Mouse (Mus musculus) kidney, postnatal 0 days (tissue): ENCODE measurements around the gene Padi2. TPM values are rescaled to one million over a fixed set of nuclear protein-coding genes. Genes with fewer than 3 reads are reported as not detected.

Experiments used
- ATAC-seq: fragments of 200-750 bp; cut with Nextera tagmentation; replicated peaks from 2 replicates; pipeline ENCODE4 v1.8.0; 2017; ENCODE audit warnings: low read depth, moderate number of reproducible peaks, moderate TSS enrichment, moderate library complexity; ENCODE audit not compliant: low FRiP score
- DNase-seq: peaks from one replicate; pipeline ENCODE4 v3.0.0-alpha.2; 2016; ENCODE audit warnings: low spot score
- H3K27ac ChIP-seq: fragments of 300-500 bp; sonication (generic); 2 replicates; pipeline ENCODE4 v1.5.1; 2014; ENCODE audit warnings: mild to moderate bottlenecking
- H3K27me3 ChIP-seq: fragments of 300-500 bp; sonication (generic); 2 replicates; pipeline ENCODE4 v1.6.1; 2014; ENCODE audit warnings: low read length, mixed read lengths; ENCODE audit not compliant: insufficient read depth
- H3K36me3 ChIP-seq: fragments of 300-500 bp; sonication (generic); 2 replicates; pipeline ENCODE4 v1.6.1; 2014; ENCODE audit warnings: low read length, mixed read lengths; ENCODE audit not compliant: insufficient read depth
- H3K4me1 ChIP-seq: fragments of 300-500 bp; sonication (generic); replicated peaks from 2 replicates; pipeline ENCODE4 v1.6.1; 2014; ENCODE audit warnings: antibody characterized with exemption, low read length, mixed read lengths; ENCODE audit not compliant: insufficient read depth
- H3K4me2 ChIP-seq: fragments of 300-500 bp; sonication (generic); 2 replicates; pipeline ENCODE4 v1.6.1; 2014; ENCODE audit warnings: mild to moderate bottlenecking, low read length, moderate library complexity, mixed read lengths
- H3K4me3 ChIP-seq: fragments of 300-500 bp; sonication (generic); replicated peaks from 2 replicates; pipeline ENCODE4 v1.5.1; 2014; ENCODE audit warnings: low read depth, low read length
- H3K9ac ChIP-seq: fragments of 300-500 bp; sonication (generic); 2 replicates; pipeline ENCODE4 v1.6.1; 2014; ENCODE audit warnings: low read depth, low read length
- H3K9me3 ChIP-seq: fragments of 300-500 bp; sonication (generic); replicated peaks from 2 replicates; pipeline ENCODE4 v1.6.1; 2016; ENCODE audit warnings: low read length, inconsistent platforms, mixed read lengths
- CTCF ChIP-seq: IDR thresholded peaks from 2 replicates; pipeline ENCODE4 v1.5.1; 2016; ENCODE audit warnings: antibody characterized with exemption, low read depth, mild to moderate bottlenecking, moderate library complexity
- WGBS: fragments of 180-500 bp; shearing (Covaris S2); extraction: QIAGEN DNeasy Blood & Tissue Kit; methylation state at CpG from one replicate; pipeline ENCODE4 v1.1.7; 2014; 5-methylcytosine and 5-hydroxymethylcytosine counted together
- polyA plus RNA-seq: library from polyadenylated mRNA; unstranded; fragments of >200 nt; fragmentation: Nextera tagmentation; extraction: Ambion mirVana; gene quantifications from 2 replicates; pipeline ENCODE4 v1.2.1, GENCODE M21; 2015

The Padi2 gene
- polyA plus RNA-seq, 1 experiment from 2014 or later: 21.1 TPM

DNA sequence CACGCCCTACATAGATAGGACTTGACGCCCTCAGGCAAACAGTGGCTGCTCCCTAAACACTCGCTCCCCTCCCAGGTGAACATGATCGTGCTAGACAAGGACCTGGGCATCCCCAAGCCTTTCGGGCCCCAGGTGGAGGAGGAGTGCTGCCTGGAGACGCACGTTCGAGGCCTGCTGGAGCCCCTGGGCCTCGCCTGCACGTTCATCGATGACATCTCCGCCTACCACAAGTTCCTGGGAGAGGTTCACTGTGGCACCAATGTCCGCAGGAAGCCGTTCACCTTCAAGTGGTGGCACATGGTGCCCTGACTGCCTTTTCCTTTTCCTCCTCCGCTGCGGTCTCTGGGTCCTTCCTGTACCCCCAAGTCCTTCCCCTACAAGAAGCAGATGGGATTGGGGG is 43.5 kb downstream of the Padi2 start:
- Histone ChIP-seq H3K9ac (no peak overlapping the region), H3K4me2 (no peak overlapping the region), H3K27me3 (no peaks in the 10 kb centered on the region), H3K4me3 (no peak overlapping the region), H3K27ac (no peak overlapping the region), H3K4me1 (no peaks in the 10 kb centered on the region), H3K36me3 (no peaks in the 10 kb centered on the region), H3K9me3 (no peaks in the 10 kb centered on the region)
- TF ChIP-seq CTCF: no peak
- ATAC-seq (no peak), DNase-seq (no peak)
- 87% methylated on average over 16 of the region's 16 CpGs for WGBS

DNA sequence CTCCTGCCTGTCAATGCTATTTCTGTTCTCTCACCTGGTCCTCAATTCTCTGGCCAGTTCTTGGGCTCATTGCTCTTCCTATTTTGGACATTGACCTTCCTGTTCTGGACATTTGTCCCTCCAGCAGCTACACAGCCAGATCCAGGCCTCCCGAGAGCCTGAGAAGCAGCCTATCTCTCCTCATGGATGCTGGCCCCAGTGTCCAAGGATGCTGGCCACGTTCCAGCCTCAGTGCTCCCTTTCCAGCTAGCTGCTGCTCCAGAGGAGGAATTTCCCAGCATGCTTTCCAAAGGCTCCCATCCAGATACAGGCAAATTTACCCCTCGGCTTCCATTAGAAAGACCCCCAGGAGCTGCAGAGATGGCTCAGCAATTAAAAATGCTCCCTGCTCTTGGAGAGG is 44.4 kb downstream of the Padi2 start:
- Histone ChIP-seq H3K36me3 (no peaks in the 10 kb centered on the region), H3K4me3 (no peak overlapping the region), H3K27me3 (no peaks in the 10 kb centered on the region), H3K27ac (no peak overlapping the region), H3K4me1 (no peaks in the 10 kb centered on the region), H3K4me2 (no peak overlapping the region), H3K9me3 (no peaks in the 10 kb centered on the region), H3K9ac (no peak overlapping the region)
- WGBS: 66% methylated on average over 3 of the region's 3 CpGs
- DNase-seq (no peak), ATAC-seq (no peak)
- no peak for TF ChIP-seq CTCF

DNA sequence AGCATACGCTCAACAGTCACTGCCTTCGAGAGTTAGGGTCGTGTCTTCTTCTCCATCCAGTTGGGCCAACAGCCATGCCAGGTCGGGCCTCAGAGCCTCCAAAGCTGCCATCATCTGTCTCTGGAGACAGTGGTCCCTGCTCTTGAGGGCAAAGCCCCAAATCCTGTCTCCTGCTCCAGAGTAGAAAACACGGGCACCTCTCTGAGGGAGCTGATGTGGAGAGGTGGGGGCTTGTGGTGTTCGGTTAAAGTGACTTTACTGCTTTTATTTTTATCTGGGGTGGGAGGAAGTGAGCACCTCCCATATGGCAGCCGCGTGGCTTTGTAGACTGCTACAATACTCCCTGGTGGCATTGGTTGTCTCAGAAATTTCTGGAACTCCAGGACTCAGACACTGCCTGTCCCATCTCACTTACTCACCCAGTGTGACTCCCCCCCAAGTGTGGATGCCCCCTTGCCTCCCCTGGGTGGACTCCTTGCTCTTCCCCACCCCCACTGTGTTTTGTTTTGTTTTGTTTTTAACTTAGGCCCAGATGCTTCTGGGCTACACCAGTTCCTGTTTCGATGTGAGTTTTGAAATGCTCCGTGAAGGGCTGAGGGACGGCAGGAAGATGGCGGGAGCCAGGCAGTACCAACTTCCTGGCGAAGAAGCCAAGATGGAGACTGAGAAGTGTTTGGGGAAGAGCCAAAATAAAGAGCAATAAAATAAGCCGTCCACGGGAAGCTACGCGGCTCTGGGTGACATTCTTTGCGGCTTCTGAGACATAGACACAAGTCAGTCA is 45.9 kb downstream of the Padi2 start:
- Histone ChIP-seq H3K9ac (no peak overlapping the region), H3K4me2 (no peak overlapping the region), H3K27me3 (no peaks in the 10 kb centered on the region), H3K4me3 (no peak overlapping the region), H3K36me3 (no peaks in the 10 kb centered on the region), H3K9me3 (no peaks in the 10 kb centered on the region), H3K27ac (no peak overlapping the region), H3K4me1 (no peaks in the 10 kb centered on the region)
- DNase-seq (no peak), ATAC-seq (no peak)
- no peak for TF ChIP-seq CTCF
- WGBS: 78% methylated on average over 18 of the region's 18 CpGs

DNA sequence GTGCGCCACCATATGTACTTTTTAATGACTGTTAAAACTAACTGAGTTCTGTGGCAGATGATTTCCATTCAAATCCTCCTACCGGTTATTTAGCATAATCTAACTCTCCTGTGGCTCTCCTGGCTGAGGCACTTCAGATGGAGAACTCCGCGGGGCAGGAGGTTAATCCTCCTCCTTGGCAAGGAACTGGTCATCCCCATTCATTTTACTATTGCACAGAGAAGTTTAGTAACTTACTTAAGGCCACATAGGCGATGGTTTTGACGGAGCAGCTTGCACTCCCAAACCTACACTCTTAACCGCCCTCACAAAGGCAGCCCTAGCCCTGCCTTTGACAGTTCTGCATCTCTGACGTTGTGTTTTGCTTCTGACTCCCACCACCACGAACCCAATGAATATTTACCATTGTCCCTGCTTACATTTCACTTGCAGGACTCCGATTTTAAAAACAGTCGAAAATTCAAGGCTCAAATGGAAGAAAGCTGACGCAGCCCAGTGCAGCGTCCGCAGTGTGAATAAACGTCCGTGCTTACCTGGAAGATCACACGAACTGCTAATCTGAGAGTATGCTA is 51.1 kb downstream of the Padi2 start:
- H3K36me3 ChIP-seq: no peaks in the 10 kb centered on the region

DNA sequence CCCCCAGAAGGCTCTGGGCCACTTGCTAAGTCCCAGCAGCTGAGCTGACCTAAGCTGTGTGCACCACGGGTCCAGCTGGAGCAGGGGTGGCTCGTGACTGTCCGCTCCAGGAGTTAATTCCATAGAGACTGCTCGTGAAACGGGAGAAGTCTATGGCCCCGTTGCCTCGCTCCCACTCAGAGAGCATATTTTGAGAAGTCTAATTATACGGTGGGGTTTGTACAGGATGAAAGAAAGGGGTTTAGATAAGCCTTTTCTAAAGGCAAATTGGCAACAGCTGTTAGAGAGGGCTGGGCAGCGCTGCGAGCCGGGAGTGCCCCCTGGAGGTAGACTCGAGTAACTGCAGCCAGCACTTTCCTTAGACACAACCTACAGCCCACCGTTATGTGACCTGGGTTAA is 51.6 kb downstream of the Padi2 start:
- H3K27ac ChIP-seq: no peak overlapping the region
- peak overlapping the region; percentile 27 for H3K4me3 ChIP-seq
- no peaks in the 10 kb centered on the region for H3K27me3 ChIP-seq
- H3K9ac ChIP-seq: peak overlapping the region; percentile 33; the same call in 1 of the 2 replicates
- ATAC-seq: 0 out of 2 replicates have a peak, but pooled peaks have one; percentile 16
- DNase-seq: peak; percentile 90
- H3K36me3 ChIP-seq: no peaks in the 10 kb centered on the region
- TF ChIP-seq CTCF: peak; percentile 95
- H3K9me3 ChIP-seq: no peaks in the 10 kb centered on the region
- peaks cover 5% of the 10 kb centered on the region for H3K4me1 ChIP-seq
- peak overlapping the region; percentile 57 for H3K4me2 ChIP-seq
- WGBS: 0% methylated on average over 13 of the region's 13 CpGs

More for the DNA sequence above, 51.1 kb downstream of the Padi2 start:
- peaks cover 5% of the 10 kb centered on the region for H3K4me1 ChIP-seq
- WGBS: 14% methylated on average over 17 of the region's 17 CpGs
- TF ChIP-seq CTCF: no peak
- peak overlapping the region; percentile 33; the same call in 1 of the 2 replicates for H3K9ac ChIP-seq
- H3K27me3 ChIP-seq: no peaks in the 10 kb centered on the region
- H3K9me3 ChIP-seq: no peaks in the 10 kb centered on the region
- ATAC-seq (no peak), DNase-seq (no peak)
- peak overlapping the region; percentile 27 for H3K4me3 ChIP-seq
- H3K4me2 ChIP-seq: peak overlapping the region; percentile 57
- H3K27ac ChIP-seq: no peak overlapping the region

DNA sequence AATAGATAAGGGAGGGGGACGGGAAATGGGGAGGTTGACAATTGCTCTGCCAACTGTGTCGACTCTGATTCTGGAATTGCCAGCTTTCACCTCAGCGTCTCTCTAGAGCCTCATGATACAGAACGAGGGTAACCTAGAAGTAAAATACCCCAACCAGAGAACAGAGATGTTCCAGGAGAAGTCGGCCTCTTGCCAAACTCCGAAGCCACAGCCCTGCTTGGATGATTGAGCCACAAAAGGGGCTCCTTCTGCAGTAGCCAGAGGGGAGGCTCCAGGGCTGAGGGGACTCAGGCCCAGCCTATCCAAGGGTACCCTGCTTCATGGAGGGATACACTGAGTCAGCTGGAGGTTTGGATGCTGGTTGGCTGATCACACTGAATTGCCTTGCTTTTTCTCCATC is 52.2 kb downstream of the Padi2 start:
- no peak overlapping the region for H3K4me3 ChIP-seq
- TF ChIP-seq CTCF: no peak
- 60% methylated on average over 6 of the region's 6 CpGs for WGBS

More for the DNA sequence above, 52.2 kb downstream of the Padi2 start:
- no peak for DNase-seq
- no peak overlapping the region for H3K4me2 ChIP-seq
- no peaks in the 10 kb centered on the region for H3K27me3 ChIP-seq
- H3K36me3 ChIP-seq: no peaks in the 10 kb centered on the region
- no peaks in the 10 kb centered on the region for H3K9me3 ChIP-seq
- ATAC-seq: no peak
- no peak overlapping the region for H3K9ac ChIP-seq
- no peak overlapping the region for H3K27ac ChIP-seq
- peaks cover 9% of the 10 kb centered on the region for H3K4me1 ChIP-seq
